Mouse (Mus musculus) spleen, adult 2 months (tissue): ENCODE results near the gene Fndc8.

Source experiments
- CTCF ChIP-seq: fragments of 200-500 bp; IDR thresholded peaks from 2 replicates; pipeline ENCODE4 v1.5.1; 2011; ENCODE audit warnings: mild to moderate bottlenecking, inconsistent platforms; ENCODE audit not compliant: insufficient read depth, insufficient read length, insufficient replicate concordance; ENCODE audit errors: extremely low read depth
- POLR2A ChIP-seq: fragments of 200-500 bp; IDR thresholded peaks from 2 replicates; pipeline ENCODE4 v1.6.1; 2011; ENCODE audit warnings: low read depth, low read length, inconsistent platforms

DNA sequence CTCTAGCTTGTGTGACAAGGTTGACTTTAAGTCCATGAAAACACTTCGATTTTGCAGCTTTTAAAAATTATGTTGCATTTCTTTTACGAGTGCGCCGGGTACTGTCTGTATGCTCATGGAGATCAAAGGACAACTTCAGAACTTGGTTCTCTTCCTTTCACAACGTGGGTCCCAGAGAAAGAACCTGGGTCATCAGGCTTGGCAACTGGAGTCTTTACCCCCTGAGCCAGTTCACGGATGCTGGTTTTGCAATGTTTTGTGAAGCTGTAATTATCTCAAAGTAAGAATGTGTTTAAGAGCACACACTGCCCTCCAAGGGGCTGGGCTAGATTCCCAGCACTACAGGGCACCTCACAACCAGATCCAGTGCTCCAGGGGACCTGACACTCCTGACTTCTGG, 37.8 kb upstream of the Fndc8 start:
- TF ChIP-seq CTCF (no peak), POLR2A (no peak)
